Mouse (Mus musculus): Measurements from ENCODE around the gene Tmem233. TPM values are rescaled to one million over a fixed set of nuclear protein-coding genes. Genes with fewer than 3 reads are reported as not detected.

Tmem233 gene
- polyA plus RNA-seq, 1 experiment from 2014 or later, result not detected

GRCm38 (mm10) chr5:116014237-116014636 lies 68.8 kb downstream of the Tmem233 start:
- ATAC-seq (ENCODE audit: low FRiP score, low read depth), result no peak

GRCm38 (mm10) chr5:116013821-116014220 lies 69.2 kb downstream of the Tmem233 start:
- H3K27ac ChIP-seq (replicated peaks), result no peak overlapping the region

More at GRCm38 (mm10) chr5:116014237-116014636, 68.8 kb downstream of the Tmem233 start:
- peaks cover 68% of the 10 kb centered on the region for H3K36me3 ChIP-seq
- WGBS, result 95% methylated on average over 11 of the region's 11 CpGs
- H3K27me3 ChIP-seq, result no peaks in the 10 kb centered on the region
- no peak overlapping the region for H3K27ac ChIP-seq (replicated peaks)
- no peak overlapping the region for H3K4me3 ChIP-seq
- no peak overlapping the region for H3K9ac ChIP-seq (replicated peaks)
- no peak overlapping the region for H3K4me2 ChIP-seq (replicated peaks)
- no peaks in the 10 kb centered on the region for H3K4me1 ChIP-seq
- H3K9me3 ChIP-seq, result no peaks in the 10 kb centered on the region

GRCm38 (mm10) chr5:116012503-116012902 lies 70.5 kb downstream of the Tmem233 start:
- Histone ChIP-seq H3K4me2 (replicated peaks) (no peak overlapping the region), H3K27ac (replicated peaks) (no peak overlapping the region), H3K9me3 (no peaks in the 10 kb centered on the region), H3K4me3 (no peak overlapping the region), H3K4me1 (no peaks in the 10 kb centered on the region), H3K9ac (replicated peaks) (no peak overlapping the region), H3K27me3 (no peaks in the 10 kb centered on the region), H3K36me3 (peaks cover 51% of the 10 kb centered on the region)
- ATAC-seq (ENCODE audit: low FRiP score, low read depth), result no peak
- 94% methylated on average over 7 of the region's 7 CpGs for WGBS

More at GRCm38 (mm10) chr5:116013821-116014220, 69.2 kb downstream of the Tmem233 start:
- Histone ChIP-seq H3K4me1 (no peaks in the 10 kb centered on the region), H3K9me3 (no peaks in the 10 kb centered on the region), H3K36me3 (peaks cover 64% of the 10 kb centered on the region), H3K4me3 (no peak overlapping the region), H3K27me3 (no peaks in the 10 kb centered on the region), H3K9ac (replicated peaks) (no peak overlapping the region), H3K4me2 (replicated peaks) (no peak overlapping the region)
- no peak for ATAC-seq (ENCODE audit: low FRiP score, low read depth)
- 84% methylated on average over 8 of the region's 8 CpGs for WGBS

GRCm38 (mm10) chr5:116011700-116012099 lies 71.3 kb downstream of the Tmem233 start:
- Histone ChIP-seq H3K4me2 (replicated peaks) (no peak overlapping the region), H3K4me1 (no peaks in the 10 kb centered on the region), H3K27me3 (no peaks in the 10 kb centered on the region), H3K27ac (replicated peaks) (no peak overlapping the region), H3K9me3 (no peaks in the 10 kb centered on the region), H3K4me3 (no peak overlapping the region), H3K36me3 (peaks cover 43% of the 10 kb centered on the region), H3K9ac (replicated peaks) (no peak overlapping the region)
- whole genome bisulfite sequencing, result 92% methylated on average over 7 of the region's 7 CpGs
- ATAC-seq (ENCODE audit: low FRiP score, low read depth), result no peak

GRCm38 (mm10) chr5:116009884-116010627 lies 73.0 kb downstream of the Tmem233 start:
- no peak overlapping the region for H3K27ac ChIP-seq (replicated peaks)
- H3K9ac ChIP-seq (replicated peaks), result no peak overlapping the region
- H3K4me2 ChIP-seq (replicated peaks), result no peak overlapping the region
- ATAC-seq (ENCODE audit: low FRiP score, low read depth), result no peak
- H3K27me3 ChIP-seq, result no peaks in the 10 kb centered on the region
- H3K4me3 ChIP-seq, result no peak overlapping the region
- 94% methylated on average over 2 of the region's 2 CpGs for WGBS
- peaks cover 31% of the 10 kb centered on the region for H3K36me3 ChIP-seq
- H3K9me3 ChIP-seq, result no peaks in the 10 kb centered on the region
- no peaks in the 10 kb centered on the region for H3K4me1 ChIP-seq

- ATAC-seq (ENCODE audit: low FRiP score, low read depth), result no peak
- Histone ChIP-seq H3K4me3 (no peak overlapping the region), H3K36me3 (peaks cover 24% of the 10 kb centered on the region), H3K27me3 (no peaks in the 10 kb centered on the region), H3K9ac (replicated peaks) (no peak overlapping the region), H3K4me1 (no peaks in the 10 kb centered on the region), H3K9me3 (no peaks in the 10 kb centered on the region), H3K4me2 (replicated peaks) (no peak overlapping the region), H3K27ac (replicated peaks) (no peak overlapping the region)
- 73% methylated on average over 15 of the region's 15 CpGs for WGBS
These were observed 73.8 kb downstream of the Tmem233 start for GRCm38 (mm10) chr5:116009091-116009851.

- Histone ChIP-seq H3K9ac (replicated peaks) (no peak overlapping the region), H3K27me3 (no peaks in the 10 kb centered on the region), H3K4me2 (replicated peaks) (no peak overlapping the region), H3K4me3 (no peak overlapping the region), H3K9me3 (no peaks in the 10 kb centered on the region), H3K4me1 (no peaks in the 10 kb centered on the region), H3K27ac (replicated peaks) (no peak overlapping the region), H3K36me3 (peaks cover 8% of the 10 kb centered on the region)
- no peak for ATAC-seq (ENCODE audit: low FRiP score, low read depth)
- 87% methylated on average over 13 of the region's 13 CpGs for WGBS
These were observed 75.3 kb downstream of the Tmem233 start for GRCm38 (mm10) chr5:116007723-116008122.

GRCm38 (mm10) chr5:116006324-116007099 lies 76.5 kb downstream of the Tmem233 start:
- 68% methylated on average over 22 of the region's 22 CpGs for WGBS
- H3K9ac ChIP-seq (replicated peaks), result no peak overlapping the region
- no peaks in the 10 kb centered on the region for H3K9me3 ChIP-seq
- H3K27me3 ChIP-seq, result no peaks in the 10 kb centered on the region
- H3K27ac ChIP-seq (replicated peaks), result no peak overlapping the region
- ATAC-seq (ENCODE audit: low FRiP score, low read depth), result no peak
- H3K4me3 ChIP-seq, result no peak overlapping the region
- no peaks in the 10 kb centered on the region for H3K4me1 ChIP-seq
- no peak overlapping the region for H3K4me2 ChIP-seq (replicated peaks)
- peaks cover 5% of the 10 kb centered on the region for H3K36me3 ChIP-seq

- Histone ChIP-seq H3K9me3 (no peaks in the 10 kb centered on the region), H3K9ac (replicated peaks) (no peak overlapping the region), H3K4me2 (replicated peaks) (no peak overlapping the region), H3K27ac (replicated peaks) (no peak overlapping the region), H3K4me3 (no peak overlapping the region), H3K27me3 (no peaks in the 10 kb centered on the region), H3K4me1 (no peaks in the 10 kb centered on the region), H3K36me3 (peaks cover 15% of the 10 kb centered on the region)
- no peak for ATAC-seq (ENCODE audit: low FRiP score, low read depth)
- 87% methylated on average over 10 of the region's 10 CpGs for WGBS
These were observed 78.8 kb downstream of the Tmem233 start for GRCm38 (mm10) chr5:116004271-116004670.

- no peak for ATAC-seq (ENCODE audit: low FRiP score, low read depth)
- no peak overlapping the region for H3K4me3 ChIP-seq
- no peak overlapping the region for H3K9ac ChIP-seq (replicated peaks)
- H3K27me3 ChIP-seq, result no peaks in the 10 kb centered on the region
- peaks cover 19% of the 10 kb centered on the region for H3K36me3 ChIP-seq
- no peaks in the 10 kb centered on the region for H3K9me3 ChIP-seq
- no peak overlapping the region for H3K27ac ChIP-seq (replicated peaks)
- H3K4me2 ChIP-seq (replicated peaks), result no peak overlapping the region
- WGBS, result 35% methylated on average over 13 of the region's 13 CpGs
- no peaks in the 10 kb centered on the region for H3K4me1 ChIP-seq
These were observed 79.2 kb downstream of the Tmem233 start for GRCm38 (mm10) chr5:116003825-116004224.

- no peak for ATAC-seq (ENCODE audit: low FRiP score, low read depth)
- H3K36me3 ChIP-seq, result peaks cover 19% of the 10 kb centered on the region
- 90% methylated on average over 8 of the region's 8 CpGs for WGBS
These were observed 79.9 kb downstream of the Tmem233 start for GRCm38 (mm10) chr5:116003154-116003553.

GRCm38 (mm10) chr5:115997376-115997775 lies 85.7 kb downstream of the Tmem233 start:
- WGBS, result 72% methylated on average over 13 of the region's 13 CpGs
- Histone ChIP-seq H3K9ac (replicated peaks) (no peak overlapping the region), H3K4me1 (no peaks in the 10 kb centered on the region), H3K4me3 (no peak overlapping the region), H3K36me3 (peaks cover 51% of the 10 kb centered on the region), H3K9me3 (no peaks in the 10 kb centered on the region), H3K4me2 (replicated peaks) (no peak overlapping the region), H3K27me3 (no peaks in the 10 kb centered on the region), H3K27ac (replicated peaks) (no peak overlapping the region)
- no peak for ATAC-seq (ENCODE audit: low FRiP score, low read depth)

More at GRCm38 (mm10) chr5:116003154-116003553, 79.9 kb downstream of the Tmem233 start:
- no peaks in the 10 kb centered on the region for H3K4me1 ChIP-seq
- no peak overlapping the region for H3K27ac ChIP-seq (replicated peaks)
- no peak overlapping the region for H3K4me2 ChIP-seq (replicated peaks)
- no peak overlapping the region for H3K4me3 ChIP-seq
- H3K27me3 ChIP-seq, result no peaks in the 10 kb centered on the region
- no peaks in the 10 kb centered on the region for H3K9me3 ChIP-seq
- H3K9ac ChIP-seq (replicated peaks), result no peak overlapping the region
